Mouse (Mus musculus) liver, adult 2 months (tissue): ENCODE measurements around the gene Gm13283. TPM values are rescaled to one million over a fixed set of nuclear protein-coding genes. Genes with fewer than 3 reads are reported as not detected.
"Not testable (repeated sequence)": the region's sequence is repeated elsewhere in the genome, so short reads cannot be mapped to it uniquely, and the experiment has no call there.

ENCODE experiments used
- DNase-seq: peaks from one replicate; pipeline ENCODE4 v3.0.0-alpha.2; 2011; ENCODE audit warnings: low read depth, low spot score; ENCODE audit errors: extremely low read depth
- H3K27ac ChIP-seq: fragments of 200-500 bp; replicated peaks from 2 replicates; pipeline ENCODE4 v1.5.1; 2012; ENCODE audit warnings: low read depth, mild to moderate bottlenecking, control low read depth, inconsistent platforms, low read length; ENCODE audit not compliant: insufficient read depth
- H3K27me3 ChIP-seq: fragments of 200-500 bp; 2 replicates; pipeline ENCODE4 v1.6.1; 2012; ENCODE audit warnings: mild to moderate bottlenecking, moderate library complexity, low read length, inconsistent platforms; ENCODE audit not compliant: control insufficient read depth, insufficient read depth
- H3K36me3 ChIP-seq: fragments of 200-500 bp; 2 replicates; pipeline ENCODE4 v1.6.1; 2012; ENCODE audit warnings: low read length, inconsistent platforms; ENCODE audit not compliant: control insufficient read depth, insufficient read depth
- H3K4me1 ChIP-seq: fragments of 200-500 bp; 2 replicates; pipeline ENCODE4 v1.6.1; 2011; ENCODE audit warnings: low read length; ENCODE audit not compliant: control insufficient read depth, insufficient read depth
- H3K4me3 ChIP-seq: fragments of 200-500 bp; 2 replicates; pipeline ENCODE4 v1.5.1; 2011; ENCODE audit warnings: low read depth, mild to moderate bottlenecking, control low read depth, low read length, moderate library complexity; ENCODE audit not compliant: insufficient read depth
- H3K79me2 ChIP-seq: fragments of 200-500 bp; 2 replicates; pipeline ENCODE4 v1.6.1; 2012; ENCODE audit warnings: inconsistent platforms, mild to moderate bottlenecking, low read length, moderate library complexity; ENCODE audit not compliant: control insufficient read depth, insufficient read depth
- H3K9ac ChIP-seq: fragments of 200-500 bp; 2 replicates; pipeline ENCODE4 v1.6.1; 2012; ENCODE audit warnings: low read depth, mild to moderate bottlenecking, control low read depth, inconsistent platforms, low read length
- WGBS: fragments of 180-500 bp; shearing (Covaris S2); methylation state at CpG from one replicate; pipeline ENCODE4 v1.1.7; 2018; 5-methylcytosine and 5-hydroxymethylcytosine counted together
- polyA plus RNA-seq: library from polyadenylated mRNA; depleted of rRNA; stranded (reverse); fragments of >200 nt; gene quantifications from 2 replicates; pipeline ENCODE4 v1.2.3, GENCODE M21; 2012; rRNA removed
- total RNA-seq: library from RNA; depleted of rRNA; stranded (reverse); fragments of >200 nt; gene quantifications from 2 replicates; pipeline ENCODE4 v1.2.3, GENCODE M21; 2014; rRNA removed

Gene Gm13283
- total and polyA plus RNA-seq, 2 experiments, result not detected

- H3K27me3 ChIP-seq, H3K9ac ChIP-seq, H3K36me3 ChIP-seq, DNase-seq, H3K27ac ChIP-seq, H3K79me2 ChIP-seq, H3K4me1 ChIP-seq: not testable (repeated sequence)
- WGBS, result 0% methylated on average over 3 of the region's 34 CpGs
- peak overlapping the region; percentile 6; the same call in 1 of the 2 replicates for H3K4me3 ChIP-seq
Observed at GRCm38 (mm10) chr4:88805761-88806160, 45.8 kb downstream of the Gm13283 start.

Other genes with a start within 250 kb of the Gm13283 start
Only the 30 nearest of the 32 such genes appear.
- not detected in 2 replicates for gene Ifna14, start 188.3 kb upstream of the Gm13283 start, total RNA-seq
- gene Ifna14, start 188.3 kb upstream of the Gm13283 start, polyA plus RNA-seq, result not detected in 2 replicates
- gene Ifna9, start 167.7 kb upstream of the Gm13283 start, total RNA-seq, result not detected in 2 replicates
- gene Ifna9, start 167.7 kb upstream of the Gm13283 start, polyA plus RNA-seq, result not detected in 2 replicates
- gene Ifna12, start 156.7 kb upstream of the Gm13283 start, total RNA-seq, result not detected in 2 replicates
- gene Ifna12, start 156.7 kb upstream of the Gm13283 start, polyA plus RNA-seq, result not detected in 2 replicates
- gene C87499, start 125.7 kb upstream of the Gm13283 start, total RNA-seq, result not detected in 2 replicates
- gene C87499, start 125.7 kb upstream of the Gm13283 start, polyA plus RNA-seq, result not detected in 2 replicates
- gene Ifna13, start 115.7 kb upstream of the Gm13283 start, total RNA-seq, result not detected in 2 replicates
- not detected in 2 replicates for gene Ifna13, start 115.7 kb upstream of the Gm13283 start, polyA plus RNA-seq
- gene Ifna16, start 83.2 kb upstream of the Gm13283 start, total RNA-seq, result not detected in 2 replicates
- not detected in 2 replicates for gene Ifna16, start 83.2 kb upstream of the Gm13283 start, polyA plus RNA-seq
- not detected in 2 replicates for gene Ifna2, start 76.2 kb upstream of the Gm13283 start, total RNA-seq
- gene Ifna2, start 76.2 kb upstream of the Gm13283 start, polyA plus RNA-seq, result not detected in 2 replicates
- gene Ifnab, start 68.8 kb upstream of the Gm13283 start, total RNA-seq, result not detected in 2 replicates
- not detected in 2 replicates for gene Ifnab, start 68.8 kb upstream of the Gm13283 start, polyA plus RNA-seq
- gene Gm26566, start 38.3 kb upstream of the Gm13283 start, total RNA-seq, result 0.18 TPM in 1 of 2 replicates, not detected in the other
- gene Gm26566, start 38.3 kb upstream of the Gm13283 start, polyA plus RNA-seq, result not detected in 2 replicates
- 60.3 and 68.1 TPM in 2 replicates for gene Klhl9, start 37.7 kb upstream of the Gm13283 start, total RNA-seq
- gene Klhl9, start 37.7 kb upstream of the Gm13283 start, polyA plus RNA-seq, result 9.8 and 10.2 TPM in 2 replicates
- gene Gm13271, start 5.3 kb upstream of the Gm13283 start, total RNA-seq, result not detected in 2 replicates
- not detected in 2 replicates for gene Gm13271, start 5.3 kb upstream of the Gm13283 start, polyA plus RNA-seq
- not detected in 2 replicates for gene Gm13290, start 13.7 kb downstream of the Gm13283 start, total RNA-seq
- gene Gm13290, start 13.7 kb downstream of the Gm13283 start, polyA plus RNA-seq, result not detected in 2 replicates
- gene Gm13289, start 16.8 kb downstream of the Gm13283 start, total RNA-seq, result not detected in 2 replicates
- not detected in 2 replicates for gene Gm13289, start 16.8 kb downstream of the Gm13283 start, polyA plus RNA-seq
- not detected in 2 replicates for gene Gm13272, start 19.7 kb downstream of the Gm13283 start, total RNA-seq
- gene Gm13272, start 19.7 kb downstream of the Gm13283 start, polyA plus RNA-seq, result not detected in 2 replicates
- gene Ifnz, start 22.0 kb downstream of the Gm13283 start, total RNA-seq, result not detected in 2 replicates
- gene Ifnz, start 22.0 kb downstream of the Gm13283 start, polyA plus RNA-seq, result not detected in 2 replicates
- gene Gm13276, start 25.6 kb downstream of the Gm13283 start, total RNA-seq, result not detected in 2 replicates
- gene Gm13276, start 25.6 kb downstream of the Gm13283 start, polyA plus RNA-seq, result not detected in 2 replicates
- not detected in 2 replicates for gene Gm13277, start 28.5 kb downstream of the Gm13283 start, total RNA-seq
- not detected in 2 replicates for gene Gm13277, start 28.5 kb downstream of the Gm13283 start, polyA plus RNA-seq
- gene Gm13278, start 31.4 kb downstream of the Gm13283 start, total RNA-seq, result not detected in 2 replicates
- not detected in 2 replicates for gene Gm13278, start 31.4 kb downstream of the Gm13283 start, polyA plus RNA-seq
- not detected in 2 replicates for gene Gm13275, start 34.4 kb downstream of the Gm13283 start, total RNA-seq
- gene Gm13275, start 34.4 kb downstream of the Gm13283 start, polyA plus RNA-seq, result not detected in 2 replicates
- gene Gm13279, start 37.3 kb downstream of the Gm13283 start, total RNA-seq, result not detected in 2 replicates
- gene Gm13279, start 37.3 kb downstream of the Gm13283 start, polyA plus RNA-seq, result not detected in 2 replicates
- not detected in 2 replicates for gene Gm13285, start 39.5 kb downstream of the Gm13283 start, total RNA-seq
- gene Gm13285, start 39.5 kb downstream of the Gm13283 start, polyA plus RNA-seq, result not detected in 2 replicates
- not detected in 2 replicates for gene Gm13287, start 43.1 kb downstream of the Gm13283 start, total RNA-seq
- not detected in 2 replicates for gene Gm13287, start 43.1 kb downstream of the Gm13283 start, polyA plus RNA-seq
- gene Gm13288, start 45.4 kb downstream of the Gm13283 start, total RNA-seq, result not detected in 2 replicates
- not detected in 2 replicates for gene Gm13288, start 45.4 kb downstream of the Gm13283 start, polyA plus RNA-seq
- gene Ifna7, start 56.1 kb downstream of the Gm13283 start, total RNA-seq, result not detected in 2 replicates
- not detected in 2 replicates for gene Ifna7, start 56.1 kb downstream of the Gm13283 start, polyA plus RNA-seq
- not detected in 2 replicates for gene Ifna11, start 59.8 kb downstream of the Gm13283 start, total RNA-seq
- gene Ifna11, start 59.8 kb downstream of the Gm13283 start, polyA plus RNA-seq, result not detected in 2 replicates
- not detected in 2 replicates for gene Ifna6, start 67.3 kb downstream of the Gm13283 start, total RNA-seq
- gene Ifna6, start 67.3 kb downstream of the Gm13283 start, polyA plus RNA-seq, result not detected in 2 replicates
- not detected in 2 replicates for gene Ifna5, start 75.4 kb downstream of the Gm13283 start, total RNA-seq
- gene Ifna5, start 75.4 kb downstream of the Gm13283 start, polyA plus RNA-seq, result not detected in 2 replicates
- gene Ifna4, start 81.7 kb downstream of the Gm13283 start, total RNA-seq, result not detected in 2 replicates
- not detected in 2 replicates for gene Ifna4, start 81.7 kb downstream of the Gm13283 start, polyA plus RNA-seq
- gene Ifna1, start 90.0 kb downstream of the Gm13283 start, total RNA-seq, result not detected in 2 replicates
- not detected in 2 replicates for gene Ifna1, start 90.0 kb downstream of the Gm13283 start, polyA plus RNA-seq
- gene Ifne, start 120.1 kb downstream of the Gm13283 start, total RNA-seq, result not detected in 2 replicates
- not detected in 2 replicates for gene Ifne, start 120.1 kb downstream of the Gm13283 start, polyA plus RNA-seq